Mouse (Mus musculus) hindlimb bud, embryonic 11.5 days (tissue): ENCODE results near the gene Gm11213.

Experiments used
- DNase-seq: peaks from one replicate; pipeline ENCODE4 v3.0.0-alpha.2; 2012; ENCODE audit warnings: low read depth, low spot score; ENCODE audit errors: extremely low spot score

The Gm11213 gene

DNA sequence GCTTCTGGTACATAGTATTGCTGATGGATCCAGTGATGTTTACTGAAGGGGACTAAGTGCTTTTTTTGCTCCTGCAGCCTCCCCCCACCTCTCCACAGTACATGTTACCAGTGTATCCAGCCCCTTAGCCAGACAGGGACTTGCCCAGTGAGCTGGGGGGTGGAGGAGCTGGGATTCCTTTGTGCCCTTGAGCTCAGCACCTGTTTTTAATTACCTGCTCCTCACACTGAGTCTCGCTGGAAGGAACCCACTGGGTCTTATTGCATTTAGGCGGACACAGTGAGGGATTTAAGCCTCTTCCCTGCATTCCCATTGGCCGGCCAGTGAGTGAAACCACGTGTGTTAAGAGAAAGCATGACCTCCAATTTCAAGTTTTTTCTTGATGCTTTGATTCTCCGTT, 22.5 kb downstream of the Gm11213 start:
- peak; percentile 89 for DNase-seq

DNA sequence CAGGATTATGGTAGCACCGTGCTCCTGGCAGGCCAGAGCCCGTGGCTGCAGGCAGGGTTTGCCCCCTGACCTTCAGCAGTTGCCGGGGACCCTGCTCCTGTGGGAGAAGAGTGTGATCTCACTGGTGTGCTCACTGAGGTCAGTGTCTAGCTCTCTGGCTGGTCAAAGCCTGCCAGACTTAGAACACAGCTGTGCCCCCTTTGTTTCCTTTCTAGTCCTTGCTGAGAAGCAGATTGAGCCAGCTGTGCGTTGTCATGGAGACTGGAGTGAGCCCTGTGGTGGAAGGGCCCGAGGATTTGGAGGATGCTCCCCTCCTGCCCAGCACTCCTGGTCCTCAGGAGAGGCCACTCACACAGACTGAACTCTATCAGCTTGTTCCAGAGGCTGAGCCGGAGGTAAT, 25.0 kb downstream of the Gm11213 start:
- DNase-seq = no peak

DNA sequence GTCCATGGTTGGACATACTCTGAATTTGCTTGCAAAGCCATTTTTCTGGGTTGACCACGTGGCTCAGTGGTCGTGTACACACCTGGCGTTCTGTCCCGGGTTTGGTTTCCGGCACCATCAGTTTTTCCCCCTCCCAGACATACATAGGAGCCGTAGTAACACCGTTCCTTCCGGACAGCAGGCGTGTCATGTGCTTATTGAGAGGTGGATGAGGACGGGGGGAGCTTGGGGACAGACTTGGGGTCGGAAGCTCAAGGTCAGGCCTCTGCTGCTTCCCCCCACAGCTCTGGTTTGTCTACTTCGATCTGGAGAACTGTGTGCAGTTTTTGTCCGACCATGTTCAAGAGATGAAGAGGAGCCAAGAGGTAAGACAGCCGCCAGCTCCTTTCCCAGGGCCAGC, 25.4 kb downstream of the Gm11213 start:
- no peak for DNase-seq

DNA sequence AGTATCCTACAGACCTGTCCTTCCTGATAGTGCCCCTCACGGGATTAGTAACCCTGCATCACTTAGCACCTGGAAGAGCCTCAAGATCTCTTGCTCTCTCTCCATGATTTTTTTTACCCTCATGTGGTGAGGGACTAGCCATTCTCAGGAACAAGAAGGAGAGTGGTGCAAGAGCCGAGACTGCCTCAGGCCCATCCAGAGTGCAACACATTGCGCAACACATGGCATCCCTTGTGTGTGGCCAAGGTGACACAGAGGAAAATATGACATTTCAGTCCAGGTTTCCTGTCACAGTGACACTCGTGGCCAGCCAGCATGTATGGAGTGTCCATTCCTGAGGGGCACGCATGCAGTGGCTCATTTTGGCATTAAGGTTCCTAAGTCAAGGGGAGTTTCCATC, 32.4 kb downstream of the Gm11213 start:
- no peak for DNase-seq

DNA sequence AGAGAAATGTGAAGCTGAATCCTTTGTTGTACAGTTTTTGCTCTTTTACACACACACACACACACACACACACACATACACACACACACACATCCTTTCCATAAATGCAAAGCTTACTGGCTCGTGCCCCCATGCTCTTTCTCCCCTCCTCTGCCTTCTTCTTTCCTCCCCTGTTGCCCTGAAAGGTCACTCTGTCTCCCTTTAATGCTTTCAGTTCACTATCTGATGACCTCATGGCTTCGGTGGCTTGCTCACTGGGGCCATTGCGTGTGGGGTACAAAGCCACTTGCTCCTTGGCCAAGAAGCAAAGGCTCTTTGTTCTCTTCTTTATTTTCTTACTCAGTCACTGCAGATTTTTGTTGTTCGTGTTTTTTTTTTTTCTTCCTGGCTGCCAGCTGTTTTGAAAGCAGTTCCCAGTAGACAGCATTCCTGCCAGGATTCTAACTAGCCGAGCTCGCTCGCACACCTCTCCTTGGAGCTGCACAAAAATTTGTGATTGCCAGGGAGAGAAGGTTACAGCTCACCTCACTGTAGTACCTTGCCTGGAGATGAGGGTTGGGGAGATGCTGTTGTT, 34.8 kb downstream of the Gm11213 start:
- no peak for DNase-seq

DNA sequence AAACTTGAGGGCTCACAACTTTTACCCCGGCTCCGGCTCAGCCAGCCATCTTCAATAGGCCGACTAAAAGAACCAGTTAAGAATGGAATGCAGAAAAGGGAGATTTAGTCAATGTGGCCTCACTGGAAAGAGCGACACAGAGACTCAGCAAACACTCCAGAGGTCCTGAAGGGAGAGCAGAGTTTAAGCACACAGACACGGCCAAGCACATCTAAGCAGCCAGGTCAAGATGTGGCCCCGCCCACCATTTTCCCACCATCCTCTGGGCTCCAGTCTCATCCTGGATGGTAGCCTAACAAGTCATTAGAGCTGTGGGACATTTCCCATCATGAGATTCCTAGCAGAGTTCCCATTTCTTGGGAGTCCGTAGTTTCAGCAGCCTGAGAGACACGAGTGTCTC, 35.7 kb downstream of the Gm11213 start:
- DNase-seq = no peak

DNA sequence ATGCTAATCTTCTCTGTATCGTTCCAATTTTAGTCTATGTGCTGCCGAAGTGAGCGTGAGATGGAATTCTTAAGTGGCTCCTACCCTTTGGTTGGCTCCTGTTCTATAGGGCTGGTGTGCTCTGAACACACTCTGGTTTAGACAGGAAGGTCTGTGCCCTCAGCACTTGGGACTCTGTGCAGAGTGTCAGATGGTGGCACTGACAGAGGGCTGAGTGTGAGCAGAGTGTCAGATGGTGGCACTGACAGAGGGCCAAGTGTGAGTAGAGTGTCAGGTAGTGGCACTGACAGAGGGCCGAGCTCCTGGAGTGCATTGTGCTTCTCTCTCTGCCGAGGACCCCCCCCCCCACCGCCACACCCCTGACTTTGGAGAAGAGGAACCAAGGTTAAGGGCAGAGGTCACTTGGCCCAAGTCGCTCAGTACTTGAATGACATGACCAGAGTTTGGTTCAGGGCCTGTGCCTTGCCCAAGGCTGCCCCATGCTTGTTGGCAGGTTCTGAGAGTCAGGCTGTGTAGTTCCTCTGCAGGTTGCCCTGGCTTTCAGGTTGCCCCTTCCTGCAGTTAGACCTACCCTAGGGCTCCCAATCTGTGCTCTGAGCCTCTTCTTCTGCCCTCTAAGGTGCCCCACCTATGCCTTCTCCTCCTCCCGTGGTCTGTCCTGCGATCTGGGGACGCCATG, 37.2 kb downstream of the Gm11213 start:
- no peak for DNase-seq

DNA sequence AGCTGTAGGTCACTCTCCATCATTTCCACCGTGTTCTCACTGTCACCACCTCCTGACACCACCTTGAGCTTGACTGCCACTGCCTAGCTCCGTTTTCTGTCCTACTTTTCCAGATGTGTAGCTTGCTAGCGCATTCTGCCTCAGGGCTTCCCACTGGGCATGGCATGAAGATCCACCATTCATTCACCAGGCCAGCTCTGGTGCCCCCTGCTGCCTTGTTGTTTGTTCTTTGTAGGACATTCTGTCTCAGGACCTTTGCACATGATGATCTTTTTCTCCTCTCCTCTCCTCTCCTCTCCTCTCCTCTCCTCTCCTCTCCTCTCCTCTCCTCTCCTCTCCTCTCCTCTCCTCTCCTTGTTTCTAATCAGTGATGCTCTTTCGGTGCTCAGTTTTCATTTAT, 42.3 kb downstream of the Gm11213 start:
- DNase-seq = no peak

DNA sequence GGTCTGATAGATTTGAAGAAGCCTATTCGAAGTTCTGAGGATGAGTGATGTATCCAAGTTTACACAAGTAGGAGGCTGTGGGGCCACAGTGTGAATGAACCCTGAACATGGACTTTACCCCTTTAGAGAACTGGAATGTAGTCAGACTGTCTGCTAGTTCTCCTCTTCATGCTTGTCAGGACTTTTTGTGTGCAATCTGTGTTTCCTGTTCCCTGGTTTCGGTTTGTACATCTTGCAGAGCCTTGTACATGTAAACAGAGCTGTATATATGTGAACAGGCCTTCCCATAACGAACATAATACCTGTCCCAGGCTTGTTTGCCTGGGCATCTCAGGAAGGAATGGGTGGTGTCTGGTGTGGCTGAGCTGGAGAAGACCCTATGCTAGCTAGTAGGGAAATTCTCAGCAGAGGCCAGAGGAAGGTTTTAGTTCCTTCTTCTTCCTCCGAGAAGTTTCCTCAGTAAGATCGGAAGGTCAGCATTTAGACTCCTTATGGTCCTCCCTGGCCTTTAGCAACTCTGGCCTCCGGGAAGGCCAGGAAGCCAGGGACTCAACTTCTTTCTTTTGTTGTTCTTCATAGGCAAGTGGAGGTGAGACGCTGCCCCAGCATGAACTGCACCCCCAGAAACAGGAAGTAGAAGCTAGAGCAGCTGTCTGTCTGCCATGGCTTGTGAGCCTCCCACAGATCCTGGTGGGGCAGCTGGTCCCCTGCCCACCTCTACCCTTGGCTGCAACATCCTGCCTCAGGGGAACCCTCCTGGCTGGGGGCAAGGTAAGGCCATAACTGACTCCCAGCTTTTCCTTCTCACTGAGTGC, 43.0 kb downstream of the Gm11213 start:
- DNase-seq = no peak

DNA sequence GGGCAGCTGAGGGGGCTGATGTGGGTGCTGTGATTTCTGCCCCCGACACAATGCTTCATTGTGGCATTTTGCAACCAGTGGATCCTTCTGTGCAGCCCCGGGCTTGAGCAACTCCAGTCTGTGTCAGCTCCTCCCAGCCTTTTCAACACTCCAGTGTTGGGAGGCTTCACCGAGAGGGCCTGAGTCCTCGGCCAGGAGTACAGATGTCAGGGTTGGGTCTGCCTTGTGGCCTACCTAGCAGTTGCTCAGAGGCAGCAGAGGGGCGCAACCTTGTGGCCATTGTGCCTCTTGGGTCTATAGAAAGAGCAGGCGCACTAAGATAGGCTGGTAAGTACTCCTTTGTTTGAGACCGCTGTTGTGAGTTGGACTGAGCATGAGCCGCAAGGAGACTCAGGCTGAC, 45.0 kb downstream of the Gm11213 start:
- DNase-seq = no peak

DNA sequence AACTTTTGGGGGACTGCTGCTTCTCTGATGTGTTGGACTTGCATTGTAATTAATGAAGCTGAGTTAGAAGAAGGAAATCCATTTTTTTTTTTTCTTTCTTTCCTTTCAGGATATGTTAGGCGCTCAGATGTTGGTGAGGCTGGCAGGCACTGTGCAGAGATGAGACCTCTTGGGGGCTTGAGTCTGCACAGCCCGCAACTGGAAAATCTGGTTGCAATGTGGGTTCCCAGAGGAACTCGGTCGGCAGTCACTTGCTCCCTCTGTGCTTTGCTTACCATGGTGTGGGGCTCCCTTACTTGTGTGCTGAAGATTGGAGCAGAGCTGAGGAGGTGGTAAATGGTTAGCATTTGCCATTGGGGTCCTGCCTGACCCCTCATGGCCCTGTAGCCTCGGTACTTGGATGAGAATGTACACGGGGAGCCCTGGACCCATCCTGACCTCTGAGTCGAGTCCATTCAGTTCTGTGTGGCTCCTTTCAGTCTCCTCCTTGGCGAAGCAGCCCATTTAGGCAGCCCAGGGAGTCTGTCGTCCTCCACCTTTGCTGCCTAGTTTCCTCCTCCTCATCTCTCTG, 45.8 kb downstream of the Gm11213 start:
- DNase-seq = no peak

DNA sequence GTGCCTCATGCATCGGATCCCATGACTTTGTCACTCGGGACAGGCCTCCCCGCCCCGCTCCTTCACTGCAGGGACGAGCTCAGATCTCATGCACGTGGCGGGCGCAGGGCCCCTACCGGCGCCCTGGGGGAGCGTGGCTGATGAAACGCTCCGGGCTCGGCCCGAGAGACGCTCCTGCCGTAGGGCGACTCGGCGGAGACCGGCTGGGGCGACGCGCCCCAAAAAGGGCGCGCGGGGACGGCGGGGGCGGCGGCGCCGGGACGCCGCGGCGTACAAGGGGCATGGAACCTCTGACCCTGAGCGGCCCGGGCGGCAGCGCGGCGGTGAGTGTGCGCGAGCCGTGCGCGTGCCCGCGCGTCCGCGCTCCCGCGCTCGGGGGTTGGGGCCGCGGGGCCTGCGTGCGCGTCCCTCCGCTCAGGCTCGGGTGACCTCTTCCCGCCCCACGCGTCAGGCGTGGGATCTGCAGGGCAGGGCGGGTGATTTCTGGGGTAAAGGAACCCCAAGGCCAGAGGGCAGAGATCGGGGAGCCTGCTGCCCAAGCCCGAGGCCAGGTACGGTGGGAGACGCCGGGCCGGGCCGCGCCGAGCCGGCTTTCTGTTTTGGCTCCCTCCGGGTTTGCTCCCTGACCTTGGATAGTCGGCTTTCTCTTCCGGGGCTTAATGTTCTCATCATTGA, 46.5 kb downstream of the Gm11213 start, which contains the start of gene Tmem268:
Tmem268 (plus strand) TSS at position 375 of the 675 bp plus-strand sequence.
- DNase-seq = no peak

DNA sequence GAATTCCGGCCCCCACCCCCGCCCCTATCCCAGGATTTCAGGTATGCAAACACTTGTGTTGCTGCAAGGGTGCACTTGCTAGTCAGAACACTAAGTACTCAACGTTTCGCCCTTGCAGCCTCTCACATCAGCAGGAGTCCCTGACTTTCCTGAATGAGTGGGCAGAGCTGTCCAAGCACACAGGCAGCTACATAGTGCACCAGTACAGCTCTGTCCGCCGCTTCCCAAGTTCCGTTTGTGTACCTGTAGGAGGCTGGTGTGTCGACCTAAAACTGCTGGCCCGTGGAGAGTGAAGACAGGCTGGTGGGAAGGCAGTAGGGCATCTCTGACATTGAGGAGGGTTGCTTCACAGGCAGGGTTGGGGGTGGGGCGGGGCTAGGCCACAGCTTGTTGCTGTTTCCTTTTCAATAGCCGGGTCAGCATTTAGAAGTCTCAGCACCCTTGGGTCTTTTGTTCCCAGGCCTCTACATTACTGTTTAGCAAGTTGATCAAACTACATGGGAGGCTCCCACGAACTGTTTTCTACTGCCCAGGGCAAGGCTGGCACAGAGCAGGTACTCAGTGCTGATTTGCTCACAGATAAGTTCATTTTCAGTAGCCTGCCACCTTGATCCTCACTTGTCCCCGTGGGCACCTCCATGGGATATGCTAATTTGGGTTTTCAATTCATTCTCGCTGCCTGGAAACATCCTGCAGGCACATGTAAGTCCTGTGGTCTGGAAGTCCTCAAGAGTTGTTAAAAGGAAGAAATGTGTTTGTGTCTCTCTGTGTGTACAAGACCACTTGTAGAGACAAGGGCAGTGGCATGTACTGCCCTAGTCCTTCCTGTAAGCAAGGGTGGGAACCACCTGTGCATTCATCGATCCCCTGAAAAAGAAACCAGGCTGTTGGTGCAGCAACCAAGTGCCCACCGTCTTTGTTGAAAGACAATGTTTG, 47.7 kb downstream of the Gm11213 start:
- DNase-seq = no peak

DNA sequence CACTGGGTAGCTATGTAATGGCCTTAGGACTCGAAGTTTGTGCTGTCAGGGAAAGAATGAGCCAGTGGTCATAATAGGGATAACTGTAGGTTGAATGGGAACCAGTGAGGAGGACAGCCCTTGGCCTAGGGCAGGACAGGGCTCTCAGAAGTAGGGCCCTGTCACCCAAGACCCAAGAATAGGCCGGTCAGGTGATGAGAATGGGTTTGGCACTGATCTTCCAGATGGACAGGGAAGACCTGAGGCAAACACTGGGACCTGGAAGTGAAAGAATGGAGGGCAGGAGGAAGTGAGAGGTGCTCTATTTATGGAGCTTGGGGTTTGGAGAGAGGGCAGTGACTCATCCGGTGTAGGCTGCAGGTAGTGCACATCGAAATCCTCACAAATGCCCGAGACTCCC, 48.4 kb downstream of the Gm11213 start:
- DNase-seq = no peak

DNA sequence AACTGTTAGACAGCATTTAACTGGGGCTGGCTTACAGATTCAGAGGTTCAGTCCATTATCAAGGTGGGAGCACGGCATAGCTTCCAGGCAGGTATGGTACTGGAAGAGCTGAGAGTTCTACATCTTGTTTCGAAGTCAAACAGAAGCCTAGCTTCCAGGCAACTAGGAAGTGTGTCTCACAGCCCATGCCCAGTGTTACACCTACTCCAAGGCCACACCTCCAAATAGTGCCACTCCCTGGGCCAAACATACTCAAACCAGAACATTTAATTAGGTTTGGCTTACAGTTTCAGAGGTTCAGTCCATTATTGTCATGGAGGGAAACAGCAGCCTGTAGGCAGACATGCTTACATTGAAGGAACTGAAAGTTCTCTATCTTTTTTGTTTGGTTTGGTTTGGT, 50.0 kb downstream of the Gm11213 start:
- DNase-seq = no peak

DNA sequence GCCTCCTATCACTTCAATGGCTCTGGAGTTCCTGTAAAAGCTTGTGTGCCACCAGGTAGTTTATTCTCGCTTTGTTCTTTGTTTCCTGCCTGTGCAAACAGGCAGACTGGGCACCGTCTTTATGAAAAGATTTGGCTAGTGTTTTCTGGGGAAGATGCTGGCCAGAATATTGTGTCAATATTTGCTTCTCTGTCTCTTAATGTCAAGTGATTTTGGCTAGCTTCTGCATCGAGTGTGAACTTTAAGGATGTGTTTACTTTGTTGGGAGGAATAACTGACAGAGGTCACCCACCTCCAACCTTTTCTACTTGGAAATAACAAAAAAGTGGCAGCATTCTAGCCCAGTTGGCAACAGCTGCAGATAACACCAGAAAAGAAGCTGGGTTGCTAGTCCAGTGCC, 50.4 kb downstream of the Gm11213 start:
- DNase-seq = no peak

DNA sequence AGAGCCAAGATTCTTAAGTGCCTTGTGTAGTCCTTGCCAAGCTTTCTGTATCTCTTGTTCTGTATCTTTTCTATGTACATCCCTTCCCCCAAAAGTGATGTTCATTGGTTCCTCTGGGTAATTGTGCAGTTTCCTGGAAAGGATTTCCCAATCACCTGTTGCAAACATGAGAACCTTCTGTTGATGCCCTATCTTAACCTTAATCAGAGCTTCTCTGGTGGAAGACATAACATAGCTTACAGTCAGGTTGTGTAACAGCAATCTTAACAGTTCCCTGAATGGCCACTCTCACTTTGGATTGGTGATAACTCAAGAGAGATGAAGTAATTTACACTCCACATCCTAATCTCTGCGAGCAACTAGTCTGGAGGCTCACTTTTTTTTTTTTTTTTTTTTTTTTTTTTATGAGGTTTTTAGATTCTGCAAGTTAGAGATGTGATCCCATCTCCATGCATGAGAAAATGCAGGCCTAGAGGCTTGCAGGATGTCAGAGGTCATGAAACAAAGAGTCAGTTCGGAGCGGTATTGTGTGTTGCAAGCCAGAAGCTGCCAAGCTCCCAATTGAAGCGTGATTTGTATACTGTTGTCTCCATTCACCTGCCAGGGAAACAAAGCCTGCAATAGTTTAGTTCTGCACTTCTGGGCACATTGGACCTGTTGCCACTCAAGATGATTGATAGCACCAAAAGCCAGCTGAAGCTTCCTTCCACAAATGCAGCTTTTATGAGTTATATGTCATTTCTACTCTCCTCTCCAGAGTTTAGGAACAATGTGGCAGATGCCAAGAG, 51.1 kb downstream of the Gm11213 start:
- DNase-seq = no peak

DNA sequence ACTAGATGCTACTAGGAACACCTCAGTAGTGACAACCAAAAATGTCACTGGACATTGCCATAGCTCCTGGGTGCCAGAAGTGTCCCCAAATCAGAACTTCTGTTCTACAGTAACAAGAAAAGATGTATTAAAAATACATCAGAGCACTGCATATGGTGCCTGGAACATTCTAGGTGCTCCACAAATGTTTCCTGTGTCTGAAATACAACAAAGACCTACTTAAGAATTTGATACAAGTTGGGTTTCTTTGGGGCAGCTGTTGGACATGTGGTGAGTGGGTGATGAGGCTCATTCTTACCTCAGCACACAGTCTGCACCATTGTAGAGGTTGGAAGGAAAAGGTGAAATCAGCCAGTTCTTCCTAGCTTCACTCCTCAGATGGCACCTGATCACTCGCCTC, 52.2 kb downstream of the Gm11213 start:
- no peak for DNase-seq

DNA sequence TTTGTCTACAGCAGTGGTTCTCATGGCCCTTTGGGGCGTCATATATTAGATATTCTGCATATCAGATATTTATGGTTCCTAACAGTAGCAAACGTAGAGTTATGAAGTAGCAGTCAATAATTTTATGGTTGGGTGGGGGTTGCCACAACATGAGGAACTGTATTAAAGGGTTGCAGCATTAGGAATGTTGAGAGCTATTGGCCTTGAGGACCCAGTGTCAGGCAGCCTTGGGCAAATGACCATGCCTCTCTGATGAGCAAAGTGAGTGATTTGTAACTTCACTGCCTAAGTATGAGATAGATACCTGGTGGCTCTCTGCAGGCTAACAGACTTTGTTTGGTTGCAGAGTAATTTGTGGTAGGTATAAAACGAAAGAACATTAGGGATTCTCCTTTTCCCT, 54.2 kb downstream of the Gm11213 start:
- DNase-seq = no peak
